Mouse (Mus musculus) left cerebral cortex, adult 2 months (tissue): ENCODE measurements around the gene Ehhadh. TPM values are rescaled to one million over a fixed set of nuclear protein-coding genes. Genes with fewer than 3 reads are reported as not detected.

Source experiments
- DNase-seq, 2 experiments: peaks; one replicate each; pipeline ENCODE4 v3.0.0; 2021 to 2022; ENCODE audit warnings: low spot score in 2 of 2, mixed read lengths in 1 of 2; ENCODE audit errors: extremely low spot score in 1 of 2
- H3K27ac ChIP-seq: fragments of 200-600 bp; 2 replicates; pipeline ENCODE4 v1.8.1; 2022
- H3K4me3 ChIP-seq: fragments of 200-600 bp; 2 replicates; pipeline ENCODE4 v1.8.1; 2022
- CTCF ChIP-seq: fragments of 200-600 bp; IDR thresholded peaks from 2 replicates; pipeline ENCODE4 v1.8.1; 2022; ENCODE audit warnings: antibody characterized with exemption, mild to moderate bottlenecking, moderate library complexity
- intact Hi-C: fragments of 180-260 bp; cut with DNase I; formaldehyde crosslinking; loops from one replicate; pipeline ENCODE4 v1.15.1; 2025
- total RNA-seq, 2 experiments: library from RNA; stranded (reverse); gene quantifications; 2 replicates each; pipeline ENCODE4 v1.2.3; 2021

The Ehhadh gene
- total RNA-seq, 2 experiments from 2014 or later, result 1.3 to 2.0 TPM

DNA sequence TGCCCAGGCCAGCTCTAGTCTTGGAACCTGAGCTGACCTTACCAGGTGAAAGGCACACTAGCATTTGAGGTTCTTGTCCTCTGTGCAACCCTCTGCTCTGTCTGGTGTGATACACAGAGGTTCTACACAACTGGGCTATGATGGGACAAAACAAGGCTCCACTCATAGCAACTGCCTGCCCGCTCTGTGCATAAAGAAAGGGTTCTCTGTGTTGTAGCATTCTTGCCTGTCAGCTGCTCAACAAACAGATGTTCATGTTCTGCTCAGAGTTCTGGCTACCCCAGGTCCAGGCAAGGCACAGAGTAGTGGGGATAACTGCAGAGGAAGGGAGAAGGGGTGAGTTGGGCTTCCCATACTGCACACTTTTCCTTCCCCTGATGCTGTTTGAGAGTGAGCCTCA is 63.3 kb downstream of the Ehhadh start:
- Histone ChIP-seq H3K27ac (no peak overlapping the region), H3K4me3 (no peak overlapping the region)
- intact Hi-C loops, result no loop called here
- TF ChIP-seq CTCF, result no peak
- DNase-seq, result no peak

DNA sequence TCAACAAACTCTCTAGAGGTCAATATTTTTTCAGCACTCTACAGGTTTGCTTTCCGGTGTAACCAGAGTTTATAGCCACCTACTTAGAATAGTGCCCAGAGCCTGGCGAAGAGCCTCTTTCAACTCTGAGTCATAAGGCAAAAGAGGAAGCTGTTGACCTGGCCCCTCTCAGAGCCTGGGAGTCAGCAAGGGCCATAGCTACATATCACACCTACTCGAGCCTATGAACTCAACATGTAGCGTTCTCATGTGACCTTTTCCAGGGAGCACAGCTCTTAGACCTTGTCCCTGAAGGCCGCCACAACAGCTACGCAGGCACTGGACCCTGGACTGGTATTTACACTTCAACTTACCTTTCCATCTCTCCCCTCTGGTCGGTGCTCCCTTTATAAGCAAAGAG is 67.8 kb downstream of the Ehhadh start:
- intact Hi-C loops, result no loop called here
- no peak for TF ChIP-seq CTCF

DNA sequence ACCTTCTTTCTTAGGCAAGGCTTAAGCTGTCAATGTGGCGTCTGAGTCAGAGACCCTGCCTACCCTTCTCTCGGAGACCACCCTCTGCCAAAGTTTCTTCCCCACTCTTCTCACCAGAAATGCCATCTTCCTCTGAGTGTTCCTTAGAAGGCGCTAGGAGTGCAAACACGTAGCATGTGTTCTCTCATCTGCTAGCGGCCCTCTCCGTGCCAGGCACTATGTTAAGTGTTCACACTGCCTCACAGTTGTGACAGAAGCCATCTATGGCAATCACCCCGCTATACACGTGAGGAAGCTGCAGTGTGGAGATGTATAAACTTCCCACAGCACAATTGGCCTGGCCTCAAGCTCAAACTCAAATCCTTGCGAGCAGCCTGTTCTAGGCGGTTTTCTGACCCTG is 73.1 kb downstream of the Ehhadh start:
- Histone ChIP-seq H3K27ac (no peak overlapping the region), H3K4me3 (no peak overlapping the region)
- intact Hi-C loops, result no loop called here
- no peak for TF ChIP-seq CTCF
- DNase-seq, result no peak

More for the DNA sequence above, 67.8 kb downstream of the Ehhadh start:
- Histone ChIP-seq H3K4me3 (no peak overlapping the region), H3K27ac (no peak overlapping the region)
- DNase-seq, result no peak

Other genes with a start within 250 kb of the Ehhadh start
- 10 to 100 TPM; 47.8 to 56.5 TPM for gene 2510009E07Rik, start 93.1 kb downstream of the Ehhadh start, total RNA-seq
- gene Map3k13, start 6.5 kb upstream of the Ehhadh start, total RNA-seq, result 10 to 100 TPM; 15.3 to 19.0 TPM
- gene Tmem41a, start 159.7 kb upstream of the Ehhadh start, total RNA-seq, result 10 to 100 TPM; 14.0 TPM
- gene Liph, start 207.9 kb upstream of the Ehhadh start, total RNA-seq, result under 1 TPM in 1 of 2 experiments, not detected in 1; 0.16 TPM
- 100 to 1,000 TPM in 1 of 2 experiments, 10 to 100 TPM in 1; 94.9 to 100 TPM for gene Senp2, start 221.7 kb upstream of the Ehhadh start, total RNA-seq